Mouse (Mus musculus): ENCODE data around the gene Syt12. TPM values are rescaled to one million over a fixed set of nuclear protein-coding genes. Genes with fewer than 3 reads are reported as not detected.

Gene Syt12
- polyA plus RNA-seq, 1 experiment from 2014 or later, result 1.2 TPM

DNA sequence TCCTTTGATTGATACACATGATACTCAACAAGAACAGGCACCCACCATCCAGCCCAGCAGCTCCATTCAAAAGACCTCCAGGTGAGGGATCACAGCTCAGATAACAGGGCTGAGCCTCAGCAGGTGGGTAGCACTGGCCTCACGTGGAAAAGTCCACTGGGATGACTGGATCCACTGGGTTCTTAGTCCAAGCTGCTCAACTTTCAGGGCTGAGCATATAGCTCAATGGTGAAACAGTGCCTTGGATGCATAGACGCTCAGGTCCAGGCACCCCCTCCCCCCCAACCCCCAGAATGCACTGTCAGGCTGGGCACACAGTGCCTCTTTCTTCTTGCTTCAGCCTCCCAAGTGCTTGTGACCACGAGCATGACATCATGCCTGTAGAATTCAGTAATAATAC lies 54.2 kb downstream of the Syt12 start:
- 80% methylated on average over 3 of the region's 3 CpGs for whole genome bisulfite sequencing
- DNase-seq (ENCODE audit: low spot score), result no peak

DNA sequence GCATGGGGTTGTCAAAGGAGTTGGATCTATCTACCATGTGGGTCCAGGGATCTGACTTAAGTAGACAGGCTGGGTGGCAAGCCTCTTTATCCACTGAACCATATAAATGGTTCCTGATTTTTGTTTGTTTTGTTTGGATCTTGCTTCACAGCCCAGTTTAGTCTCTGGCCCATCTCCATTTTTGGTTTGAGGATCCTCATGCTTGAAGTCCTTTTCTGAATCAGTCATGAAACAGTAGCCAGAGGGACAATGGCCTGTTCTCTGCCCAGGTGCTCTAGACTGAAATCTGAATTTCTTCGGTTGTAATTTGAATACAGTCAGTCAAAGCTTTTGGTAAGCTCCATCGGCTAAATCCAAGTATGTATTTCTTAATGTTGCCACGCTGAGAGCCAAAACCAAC lies 54.7 kb downstream of the Syt12 start:
- WGBS, result 93% methylated on average over 3 of the region's 3 CpGs
- no peaks in the 10 kb centered on the region; the same call in 1 of the 2 replicates for H3K36me3 ChIP-seq (replicated peaks; ENCODE audit: control insufficient read depth, insufficient read depth, low read depth, low read length)
- no peaks in the 10 kb centered on the region for H3K27me3 ChIP-seq (ENCODE audit: control insufficient read depth, insufficient read depth, low read length)
- no peak overlapping the region for H3K9ac ChIP-seq (replicated peaks; ENCODE audit: low read length)
- DNase-seq (ENCODE audit: low spot score) (no peak), ATAC-seq (replicated peaks; ENCODE audit: insufficient number of reproducible peaks, low FRiP score, low TSS enrichment, low read depth) (no peak)
- H3K4me3 ChIP-seq (ENCODE audit: low read depth, low read length), result no peak overlapping the region
- H3K27ac ChIP-seq (replicated peaks; ENCODE audit: low read depth, low read length), result no peak overlapping the region
- H3K4me1 ChIP-seq (ENCODE audit: control insufficient read depth, insufficient read depth, low read length), result no peaks in the 10 kb centered on the region
- no peaks in the 10 kb centered on the region for H3K9me3 ChIP-seq (replicated peaks; ENCODE audit: control insufficient read depth, low read length)
- no peak overlapping the region for H3K4me2 ChIP-seq (ENCODE audit: low read depth, low read length)

More for the DNA sequence above, 54.2 kb downstream of the Syt12 start:
- Histone ChIP-seq H3K27me3 (ENCODE audit: control insufficient read depth, insufficient read depth, low read length) (no peaks in the 10 kb centered on the region), H3K4me3 (ENCODE audit: low read depth, low read length) (no peak overlapping the region), H3K36me3 (replicated peaks; ENCODE audit: control insufficient read depth, insufficient read depth, low read depth, low read length) (no peaks in the 10 kb centered on the region; the same call in 1 of the 2 replicates), H3K9ac (replicated peaks; ENCODE audit: low read length) (no peak overlapping the region), H3K27ac (replicated peaks; ENCODE audit: low read depth, low read length) (no peak overlapping the region), H3K4me2 (ENCODE audit: low read depth, low read length) (no peak overlapping the region), H3K4me1 (ENCODE audit: control insufficient read depth, insufficient read depth, low read length) (no peaks in the 10 kb centered on the region), H3K9me3 (replicated peaks; ENCODE audit: control insufficient read depth, low read length) (no peaks in the 10 kb centered on the region)
- no peak for ATAC-seq (replicated peaks; ENCODE audit: insufficient number of reproducible peaks, low FRiP score, low TSS enrichment, low read depth)

DNA sequence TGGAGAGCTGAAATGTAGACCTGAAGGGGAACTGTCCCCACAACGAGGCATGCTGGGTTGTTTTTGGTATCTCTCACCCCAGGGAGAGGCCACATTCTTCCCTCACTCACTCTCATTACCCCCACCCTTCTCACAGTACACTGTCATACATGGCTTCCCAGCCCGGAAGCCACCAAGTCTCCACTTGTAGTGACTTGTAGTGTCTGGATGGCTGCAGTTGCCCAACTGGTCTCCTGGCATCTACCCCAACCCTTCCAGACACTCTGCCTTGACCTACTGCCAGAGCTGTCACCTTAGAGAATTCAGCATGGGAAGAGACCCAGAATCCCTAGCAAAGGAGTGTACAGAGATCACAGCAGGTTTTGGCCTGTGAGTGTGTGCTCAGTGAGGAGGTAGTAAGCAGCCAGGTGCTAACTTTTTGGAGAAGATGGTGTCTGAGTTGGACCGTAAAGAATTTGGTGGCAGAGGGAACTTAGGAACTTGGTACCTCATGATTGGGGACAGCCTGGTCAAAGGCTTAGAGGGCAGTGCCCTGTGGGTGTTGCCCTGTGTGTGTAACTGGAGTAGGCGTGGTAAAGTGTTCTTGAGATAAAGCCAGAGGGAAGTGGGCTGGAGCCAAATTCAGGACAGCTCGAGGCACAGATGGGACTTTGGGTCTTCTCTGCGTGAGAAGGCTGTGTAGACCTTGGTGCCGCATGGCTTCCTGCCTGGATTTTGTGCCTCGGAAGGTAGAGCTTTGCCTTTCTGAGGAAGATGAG lies 56.9 kb downstream of the Syt12 start:
- H3K9me3 ChIP-seq (replicated peaks; ENCODE audit: control insufficient read depth, low read length), result no peaks in the 10 kb centered on the region
- H3K36me3 ChIP-seq (replicated peaks; ENCODE audit: control insufficient read depth, insufficient read depth, low read depth, low read length), result no peaks in the 10 kb centered on the region; the same call in 1 of the 2 replicates
- DNase-seq (ENCODE audit: low spot score), result no peak
- no peak for ATAC-seq (replicated peaks; ENCODE audit: insufficient number of reproducible peaks, low FRiP score, low TSS enrichment, low read depth)
- no peak overlapping the region for H3K4me2 ChIP-seq (ENCODE audit: low read depth, low read length)
- no peaks in the 10 kb centered on the region for H3K27me3 ChIP-seq (ENCODE audit: control insufficient read depth, insufficient read depth, low read length)
- no peak overlapping the region for H3K4me3 ChIP-seq (ENCODE audit: low read depth, low read length)
- no peaks in the 10 kb centered on the region for H3K4me1 ChIP-seq (ENCODE audit: control insufficient read depth, insufficient read depth, low read length)
- H3K9ac ChIP-seq (replicated peaks; ENCODE audit: low read length), result no peak overlapping the region
- WGBS, result 89% methylated on average over 8 of the region's 8 CpGs
- H3K27ac ChIP-seq (replicated peaks; ENCODE audit: low read depth, low read length), result no peak overlapping the region

DNA sequence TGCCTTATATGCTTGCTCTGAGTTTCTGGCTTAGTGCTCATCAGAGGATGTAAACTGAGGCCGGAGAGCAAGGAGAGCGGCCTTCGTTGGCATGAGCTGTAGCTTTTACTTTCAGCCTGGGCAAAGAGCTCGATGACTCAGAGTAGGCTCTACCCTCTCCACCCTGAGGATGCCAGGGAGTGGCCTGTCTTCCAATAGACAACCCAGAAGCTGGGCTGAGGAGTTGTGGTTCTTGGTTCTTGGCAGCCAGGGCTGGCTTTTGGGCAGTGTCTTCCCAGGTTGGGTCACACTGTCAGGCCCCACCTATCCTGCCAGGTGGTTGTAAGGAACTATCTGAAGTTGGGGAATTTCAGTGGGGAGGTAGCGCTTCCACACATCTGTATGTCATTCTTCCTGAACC lies 57.5 kb downstream of the Syt12 start:
- H3K27me3 ChIP-seq (ENCODE audit: control insufficient read depth, insufficient read depth, low read length), result no peaks in the 10 kb centered on the region
- no peak overlapping the region for H3K4me2 ChIP-seq (ENCODE audit: low read depth, low read length)
- 90% methylated on average over 5 of the region's 5 CpGs for WGBS
- ATAC-seq (replicated peaks; ENCODE audit: insufficient number of reproducible peaks, low FRiP score, low TSS enrichment, low read depth), result no peak
- H3K9ac ChIP-seq (replicated peaks; ENCODE audit: low read length), result no peak overlapping the region
- H3K9me3 ChIP-seq (replicated peaks; ENCODE audit: control insufficient read depth, low read length), result no peaks in the 10 kb centered on the region
- DNase-seq (ENCODE audit: low spot score), result no peak
- H3K4me3 ChIP-seq (ENCODE audit: low read depth, low read length), result no peak overlapping the region
- no peaks in the 10 kb centered on the region for H3K4me1 ChIP-seq (ENCODE audit: control insufficient read depth, insufficient read depth, low read length)
- no peaks in the 10 kb centered on the region for H3K36me3 ChIP-seq (replicated peaks; ENCODE audit: control insufficient read depth, insufficient read depth, low read depth, low read length)
- H3K27ac ChIP-seq (replicated peaks; ENCODE audit: low read depth, low read length), result no peak overlapping the region

DNA sequence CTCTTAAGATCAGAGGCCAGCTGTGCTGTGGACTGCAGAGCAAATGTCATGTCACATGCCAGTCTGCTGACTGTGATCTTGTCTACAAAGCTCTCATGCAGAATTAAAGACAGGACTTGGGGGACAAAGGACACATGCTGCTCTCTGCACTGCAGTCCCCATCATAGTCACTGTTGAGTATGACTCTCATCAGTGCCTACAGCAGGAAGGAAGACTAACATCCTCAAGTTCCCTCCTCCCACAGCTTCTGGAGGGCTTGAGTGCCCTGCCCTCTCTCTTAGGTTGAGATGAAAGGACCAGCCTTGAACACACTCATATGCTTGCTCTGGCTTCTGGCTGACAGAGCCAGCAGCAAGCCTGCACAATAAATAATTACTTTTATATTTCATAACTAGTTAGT lies 59.5 kb downstream of the Syt12 start:
- no peaks in the 10 kb centered on the region for H3K27me3 ChIP-seq (ENCODE audit: control insufficient read depth, insufficient read depth, low read length)
- DNase-seq (ENCODE audit: low spot score) (no peak), ATAC-seq (replicated peaks; ENCODE audit: insufficient number of reproducible peaks, low FRiP score, low TSS enrichment, low read depth) (no peak)
- no peaks in the 10 kb centered on the region for H3K9me3 ChIP-seq (replicated peaks; ENCODE audit: control insufficient read depth, low read length)
- H3K36me3 ChIP-seq (replicated peaks; ENCODE audit: control insufficient read depth, insufficient read depth, low read depth, low read length), result no peaks in the 10 kb centered on the region
- H3K4me1 ChIP-seq (ENCODE audit: control insufficient read depth, insufficient read depth, low read length), result no peaks in the 10 kb centered on the region
- no peak overlapping the region for H3K9ac ChIP-seq (replicated peaks; ENCODE audit: low read length)
- H3K4me2 ChIP-seq (ENCODE audit: low read depth, low read length), result no peak overlapping the region
- no peak overlapping the region for H3K27ac ChIP-seq (replicated peaks; ENCODE audit: low read depth, low read length)
- no peak overlapping the region for H3K4me3 ChIP-seq (ENCODE audit: low read depth, low read length)

DNA sequence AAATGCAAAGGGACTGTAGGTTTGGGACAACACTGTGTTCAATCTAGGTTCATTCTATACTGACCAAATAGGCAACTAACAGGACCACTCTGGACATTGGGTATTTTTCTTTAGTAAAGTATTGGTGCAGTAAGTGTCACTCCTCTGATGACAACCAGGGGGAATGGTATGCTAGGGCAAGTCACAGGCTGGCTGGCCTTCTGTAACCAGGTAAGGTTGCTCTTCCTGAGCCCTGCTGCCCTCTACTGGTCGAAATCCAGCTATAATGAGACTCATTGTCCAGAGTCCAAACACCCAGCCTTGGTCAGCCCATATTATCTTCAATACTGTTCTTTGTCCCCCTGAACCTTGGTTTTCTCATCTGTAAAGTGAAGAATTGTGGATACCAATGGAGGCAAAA lies 60.1 kb downstream of the Syt12 start:
- 0 out of 2 replicates have a peak, but pooled peaks have one; percentile 23 for ATAC-seq (replicated peaks; ENCODE audit: insufficient number of reproducible peaks, low FRiP score, low TSS enrichment, low read depth)
- no peak overlapping the region for H3K4me3 ChIP-seq (ENCODE audit: low read depth, low read length)
- H3K36me3 ChIP-seq (replicated peaks; ENCODE audit: control insufficient read depth, insufficient read depth, low read depth, low read length), result no peaks in the 10 kb centered on the region
- H3K9me3 ChIP-seq (replicated peaks; ENCODE audit: control insufficient read depth, low read length), result no peaks in the 10 kb centered on the region
- DNase-seq (ENCODE audit: low spot score), result peak; percentile 74
- WGBS, result 0% methylated on average over 1 of the region's 1 CpGs
- no peak overlapping the region for H3K27ac ChIP-seq (replicated peaks; ENCODE audit: low read depth, low read length)
- no peaks in the 10 kb centered on the region for H3K4me1 ChIP-seq (ENCODE audit: control insufficient read depth, insufficient read depth, low read length)
- H3K9ac ChIP-seq (replicated peaks; ENCODE audit: low read length), result no peak overlapping the region
- no peaks in the 10 kb centered on the region for H3K27me3 ChIP-seq (ENCODE audit: control insufficient read depth, insufficient read depth, low read length)
- H3K4me2 ChIP-seq (ENCODE audit: low read depth, low read length), result no peak overlapping the region

DNA sequence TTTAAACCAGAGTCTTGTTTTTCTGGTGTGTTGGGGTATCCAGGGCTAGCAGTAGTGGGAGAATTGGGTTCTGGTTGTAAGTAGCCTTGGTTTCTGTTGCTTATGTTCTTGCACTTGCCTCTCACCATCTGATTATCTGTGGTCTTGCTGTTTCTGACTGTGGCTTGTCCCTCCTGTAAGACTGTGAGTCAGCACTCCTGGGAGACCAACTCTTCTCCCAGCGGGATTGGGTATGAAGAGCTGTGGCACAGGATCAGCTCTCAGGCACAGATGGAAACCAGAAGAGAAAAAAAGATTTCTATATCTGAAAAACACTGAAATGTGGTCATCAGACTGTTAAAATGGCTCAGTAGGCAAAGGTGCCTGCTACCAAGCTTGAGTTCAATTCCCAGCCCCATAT lies 62.6 kb downstream of the Syt12 start:
- Histone ChIP-seq H3K4me3 (ENCODE audit: low read depth, low read length) (no peak overlapping the region), H3K4me2 (ENCODE audit: low read depth, low read length) (no peak overlapping the region), H3K9ac (replicated peaks; ENCODE audit: low read length) (no peak overlapping the region), H3K27ac (replicated peaks; ENCODE audit: low read depth, low read length) (no peak overlapping the region), H3K4me1 (ENCODE audit: control insufficient read depth, insufficient read depth, low read length) (no peaks in the 10 kb centered on the region), H3K9me3 (replicated peaks; ENCODE audit: control insufficient read depth, low read length) (no peaks in the 10 kb centered on the region), H3K27me3 (ENCODE audit: control insufficient read depth, insufficient read depth, low read length) (no peaks in the 10 kb centered on the region), H3K36me3 (replicated peaks; ENCODE audit: control insufficient read depth, insufficient read depth, low read depth, low read length) (no peaks in the 10 kb centered on the region)
- DNase-seq (ENCODE audit: low spot score) (no peak), ATAC-seq (replicated peaks; ENCODE audit: insufficient number of reproducible peaks, low FRiP score, low TSS enrichment, low read depth) (no peak)
- 61% methylated on average over 1 of the region's 1 CpGs for WGBS

DNA sequence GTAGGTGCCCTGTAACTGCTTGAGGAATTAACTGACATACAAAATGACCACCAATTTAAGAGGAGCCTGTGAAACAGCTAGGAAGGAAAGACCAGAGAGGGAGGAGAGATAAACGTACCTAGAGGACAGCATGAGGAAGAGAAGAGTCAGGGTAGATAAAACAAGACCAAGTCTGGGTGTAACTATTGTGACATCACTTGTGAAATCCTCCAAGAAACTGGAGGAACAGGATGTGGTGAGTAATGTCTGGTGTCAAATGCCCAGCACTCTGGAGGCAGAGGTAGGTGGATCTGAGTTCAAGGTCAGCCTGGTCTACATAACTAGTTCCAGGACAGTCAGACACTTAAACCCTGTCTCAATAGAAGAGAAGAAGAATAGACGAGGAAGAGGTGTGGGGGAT lies 68.2 kb downstream of the Syt12 start:
- Histone ChIP-seq H3K4me2 (ENCODE audit: low read depth, low read length) (no peak overlapping the region), H3K4me3 (ENCODE audit: low read depth, low read length) (no peak overlapping the region), H3K9ac (replicated peaks; ENCODE audit: low read length) (no peak overlapping the region), H3K27me3 (ENCODE audit: control insufficient read depth, insufficient read depth, low read length) (no peaks in the 10 kb centered on the region), H3K4me1 (ENCODE audit: control insufficient read depth, insufficient read depth, low read length) (no peaks in the 10 kb centered on the region), H3K36me3 (replicated peaks; ENCODE audit: control insufficient read depth, insufficient read depth, low read depth, low read length) (no peaks in the 10 kb centered on the region), H3K27ac (replicated peaks; ENCODE audit: low read depth, low read length) (no peak overlapping the region), H3K9me3 (replicated peaks; ENCODE audit: control insufficient read depth, low read length) (no peaks in the 10 kb centered on the region)
- ATAC-seq (replicated peaks; ENCODE audit: insufficient number of reproducible peaks, low FRiP score, low TSS enrichment, low read depth), result no peak
- DNase-seq (ENCODE audit: low spot score), result no peak
- 66% methylated on average over 2 of the region's 2 CpGs for WGBS

All from embryonic facial prominence, embryonic 11.5 days (tissue).